Mouse (Mus musculus): ENCODE results near the gene Mrpl9.

- no peak for TF ChIP-seq POLR2A (IDR thresholded peaks at IDR 0.05; ENCODE audit: insufficient read depth, low read length)
- no peak for TF ChIP-seq CTCF (IDR thresholded peaks at IDR 0.05; ENCODE audit: low read depth, low read length)
These were observed 35.6 kb downstream of the Mrpl9 start for GRCm38 (mm10) chr3:94478591-94479169.

Data from ES-Bruce4 (cell line).